Mouse (Mus musculus) thymus, postnatal 0 days (tissue): ENCODE data around the gene Cdc42. TPM values are rescaled to one million over a fixed set of nuclear protein-coding genes. Genes with fewer than 3 reads are reported as not detected.

ENCODE experiments used
- DNase-seq: peaks from one replicate; pipeline ENCODE4 v3.0.0-alpha.2; 2015; ENCODE audit warnings: low spot score
- polyA plus RNA-seq: library from polyadenylated mRNA; unstranded; fragments of >200 nt; fragmentation: Nextera tagmentation; extraction: Ambion mirVana; gene quantifications from 2 replicates; pipeline ENCODE4 v1.2.1, GENCODE M21; 2015

Gene Cdc42
- polyA plus RNA-seq, 1 experiment from 2014 or later, result 536 TPM

DNA sequence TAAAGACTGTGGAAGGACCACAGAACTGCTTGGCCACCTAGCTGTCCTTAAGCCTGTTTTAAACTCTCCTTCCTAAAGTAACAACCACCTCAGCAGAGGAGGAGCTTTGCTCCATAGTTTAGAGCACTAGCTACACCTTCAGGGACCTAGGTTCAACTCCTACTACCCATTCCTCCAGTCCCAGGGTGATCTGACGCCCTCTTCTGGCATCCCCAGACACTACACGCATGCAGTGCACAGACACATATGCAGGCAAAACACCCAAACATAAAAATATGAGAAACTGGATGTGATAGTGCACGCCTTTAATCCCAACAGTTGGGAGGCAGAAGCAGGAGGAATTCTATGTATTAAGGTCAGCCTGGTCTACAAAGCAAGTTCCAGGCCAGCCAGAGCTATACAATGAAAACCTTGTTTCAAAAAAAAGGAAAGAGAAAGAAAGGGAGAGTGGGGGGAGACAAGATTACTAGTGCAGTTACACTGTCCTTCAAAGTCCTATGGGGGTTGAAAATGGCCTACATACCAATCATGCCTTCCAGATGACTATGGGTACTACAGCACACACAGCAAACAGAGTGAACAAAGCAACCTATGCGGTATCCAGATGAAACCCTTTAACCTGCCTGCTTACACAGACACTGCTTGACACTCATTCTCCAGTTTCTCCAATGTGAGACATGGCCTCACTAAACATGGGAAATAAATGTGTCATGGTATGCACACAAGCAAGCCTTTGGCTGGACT, 41.3 kb downstream of the Cdc42 start:
- DNase-seq, result no peak

DNA sequence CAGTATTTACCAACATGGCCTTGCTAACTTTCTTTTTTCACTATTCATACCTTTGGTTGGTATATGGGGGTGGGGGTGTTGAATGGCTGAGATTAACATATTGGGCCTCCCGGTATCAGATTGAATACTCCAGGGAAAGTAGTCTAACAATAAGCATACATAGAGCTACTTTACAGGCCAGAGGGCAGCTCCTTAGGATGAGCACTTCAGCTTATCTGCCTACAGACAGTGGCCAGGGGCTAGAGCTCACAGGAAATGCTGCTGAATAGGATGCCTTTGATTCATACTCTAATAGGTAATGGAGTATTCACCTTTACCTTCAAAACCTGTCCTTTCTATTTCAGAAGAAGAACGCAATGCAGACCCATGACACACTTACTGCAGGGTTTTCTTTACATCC, 42.5 kb downstream of the Cdc42 start:
- no peak for DNase-seq

DNA sequence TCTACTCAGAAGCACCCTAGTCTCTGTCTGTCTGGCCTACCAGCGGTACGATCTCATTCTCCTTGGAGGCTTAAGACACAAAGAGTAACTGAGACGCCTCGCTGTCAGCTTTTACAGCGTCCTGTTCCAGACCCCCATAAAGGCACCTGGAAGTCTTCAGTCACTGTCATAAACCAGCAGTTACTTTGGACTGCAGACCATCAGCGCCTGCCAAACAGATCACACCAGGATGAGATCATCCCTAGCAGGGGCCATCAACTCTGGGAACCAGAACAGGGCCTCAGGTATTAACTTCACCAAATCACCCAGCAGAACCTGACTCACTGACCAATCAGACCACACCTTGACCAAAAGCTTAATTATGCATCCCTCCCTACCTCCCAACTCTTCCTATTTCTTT, 43.0 kb downstream of the Cdc42 start:
- DNase-seq, result no peak

GRCm38 (mm10) chr4:137313511-137313910, 44.0 kb downstream of the Cdc42 start:
- peak; percentile 41 for DNase-seq

GRCm38 (mm10) chr4:137308377-137308776, 49.1 kb downstream of the Cdc42 start:
- DNase-seq, result peak; percentile 62

DNA sequence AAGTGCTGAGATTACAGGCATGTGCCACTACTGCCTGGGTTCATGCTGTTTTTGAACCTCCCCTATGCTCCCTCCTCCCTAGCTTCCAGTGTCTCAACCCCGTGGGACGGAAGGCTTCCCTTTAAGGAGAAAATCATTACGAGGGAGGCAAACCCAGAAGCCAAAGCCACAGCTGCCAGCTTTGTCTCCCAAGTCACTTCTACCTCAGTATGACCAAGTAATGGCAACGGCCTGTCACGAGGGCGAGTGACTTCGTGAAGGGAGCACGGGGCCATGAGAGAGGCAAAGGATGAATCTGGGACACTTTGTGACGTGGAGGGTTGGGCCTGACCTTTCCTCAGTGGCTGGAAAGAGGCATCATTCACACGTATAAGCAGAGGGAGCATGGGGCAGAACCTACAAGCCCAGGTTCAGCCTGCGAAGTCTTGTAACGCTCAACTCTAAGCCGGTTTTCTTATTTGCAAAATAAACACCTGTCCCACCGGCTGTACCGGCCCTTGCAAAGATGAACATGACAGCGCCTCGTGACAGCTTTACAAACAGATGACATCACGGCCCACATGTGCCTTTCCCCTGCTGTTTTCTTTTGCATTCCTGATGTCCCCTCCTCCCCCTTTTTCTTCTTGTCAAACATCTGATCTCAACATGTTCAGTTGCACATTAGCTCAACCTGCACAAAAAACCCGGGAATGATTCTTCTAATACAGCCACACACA, 50.4 kb downstream of the Cdc42 start:
- DNase-seq, result no peak

DNA sequence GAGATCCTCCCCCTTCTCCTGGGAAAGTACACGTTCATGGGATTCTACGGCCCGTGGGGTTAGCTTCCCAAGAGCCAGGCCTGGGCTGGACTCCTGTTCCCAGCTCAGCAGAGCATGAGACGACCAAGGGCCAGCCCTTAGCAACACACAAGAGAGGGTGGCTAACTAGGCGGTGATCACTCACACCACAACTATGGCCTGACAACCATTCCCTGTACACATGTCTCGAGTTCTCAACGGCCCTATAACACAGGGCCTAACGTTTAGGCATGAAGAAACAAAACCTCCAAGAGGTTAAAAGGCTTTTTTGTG, 51.0 kb downstream of the Cdc42 start:
- DNase-seq, result no peak

- no peak for DNase-seq
Measured at GRCm38 (mm10) chr4:137305831-137306576, 51.5 kb downstream of the Cdc42 start.

DNA sequence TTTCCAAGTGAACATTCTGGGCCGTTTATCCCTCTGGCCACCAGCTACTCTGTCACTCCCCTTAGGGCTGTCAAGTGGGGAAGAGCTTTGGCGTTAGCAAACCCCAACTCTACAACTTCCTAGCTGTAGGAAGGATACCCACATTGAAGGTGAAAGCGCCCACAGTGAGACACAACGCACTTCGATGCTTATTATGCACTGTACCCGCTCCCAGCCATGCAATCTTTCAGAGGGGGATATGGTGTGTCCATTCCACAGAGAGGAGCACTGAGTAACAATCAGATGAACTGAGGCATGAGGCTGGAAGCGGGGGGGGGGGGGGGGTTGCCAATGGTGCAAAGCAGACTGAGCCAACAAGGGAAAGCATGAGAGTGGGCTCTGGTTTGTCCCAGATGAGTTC, 52.5 kb downstream of the Cdc42 start:
- DNase-seq, result no peak

DNA sequence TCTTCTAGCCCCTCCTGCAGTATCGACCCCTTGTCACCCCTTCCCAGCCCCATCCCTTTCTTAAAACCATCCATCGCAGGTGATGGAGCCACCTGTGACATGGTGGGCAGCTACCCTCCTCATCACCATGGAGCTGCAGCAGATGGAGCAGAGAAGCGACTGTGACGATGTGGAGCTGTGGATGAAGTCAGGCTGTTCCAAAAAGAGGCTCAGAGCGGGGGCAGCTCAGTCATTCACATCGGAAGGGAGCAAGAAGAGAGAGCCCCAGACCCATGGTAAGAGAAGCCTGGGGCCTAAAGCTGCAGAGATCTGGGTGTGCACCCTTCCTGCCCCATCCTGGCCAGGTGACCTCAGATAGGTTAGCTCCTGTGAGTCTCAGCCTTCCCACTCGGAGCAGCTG, 53.4 kb downstream of the Cdc42 start:
- DNase-seq, result no peak

GRCm38 (mm10) chr4:137301635-137302034, 55.9 kb downstream of the Cdc42 start:
- DNase-seq, result no peak

DNA sequence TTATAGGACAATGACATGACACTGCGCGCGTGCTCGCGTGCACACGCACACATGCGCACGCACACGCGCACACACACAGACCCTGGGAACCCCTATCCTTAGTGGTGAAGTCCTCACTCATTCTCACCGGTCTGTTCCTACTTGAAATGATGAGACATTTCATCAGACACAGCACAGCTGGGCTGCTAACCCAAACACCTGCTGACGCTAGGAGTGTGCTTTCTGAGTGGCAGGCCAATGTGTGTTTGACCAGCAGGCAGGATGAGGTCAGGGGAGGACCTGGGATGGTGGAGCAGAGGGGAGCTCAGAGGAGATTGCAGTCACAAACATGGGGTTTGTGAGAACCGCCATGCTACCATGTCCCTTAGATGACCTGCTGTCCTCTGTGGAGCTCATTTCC, 57.3 kb downstream of the Cdc42 start:
- DNase-seq, result no peak

GRCm38 (mm10) chr4:137298406-137298805, 59.1 kb downstream of the Cdc42 start:
- DNase-seq, result no peak

GRCm38 (mm10) chr4:137297611-137298010, 59.9 kb downstream of the Cdc42 start:
- no peak for DNase-seq

DNA sequence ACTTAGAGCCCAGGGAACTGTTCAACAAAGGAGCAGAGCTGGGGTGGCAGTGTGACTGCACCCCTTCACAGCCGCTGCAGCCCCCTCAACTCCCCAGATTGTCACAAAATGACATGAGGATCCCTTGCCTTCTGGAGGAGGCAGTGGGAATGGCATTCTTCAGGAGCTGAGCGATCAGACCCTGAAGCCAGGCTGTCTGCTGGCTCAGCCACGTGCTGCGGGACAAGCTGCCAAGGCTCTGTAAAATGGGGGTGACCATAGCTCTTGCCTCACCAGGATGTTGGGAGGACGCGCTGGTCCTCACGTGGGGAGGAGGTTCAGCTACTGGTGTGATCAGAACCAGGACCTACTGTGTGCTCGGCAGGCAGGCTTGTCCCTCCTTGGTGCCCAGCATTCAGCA, 62.6 kb downstream of the Cdc42 start:
- DNase-seq, result no peak

GRCm38 (mm10) chr4:137294474-137294873, 63.0 kb downstream of the Cdc42 start:
- DNase-seq, result no peak

- no peak for DNase-seq
Measured at GRCm38 (mm10) chr4:137294032-137294431, 63.5 kb downstream of the Cdc42 start.

GRCm38 (mm10) chr4:137292625-137293024, 64.9 kb downstream of the Cdc42 start:
- DNase-seq, result no peak

GRCm38 (mm10) chr4:137290250-137290649, 67.3 kb downstream of the Cdc42 start:
- DNase-seq, result no peak

GRCm38 (mm10) chr4:137289701-137290100, 67.8 kb downstream of the Cdc42 start:
- no peak for DNase-seq

DNA sequence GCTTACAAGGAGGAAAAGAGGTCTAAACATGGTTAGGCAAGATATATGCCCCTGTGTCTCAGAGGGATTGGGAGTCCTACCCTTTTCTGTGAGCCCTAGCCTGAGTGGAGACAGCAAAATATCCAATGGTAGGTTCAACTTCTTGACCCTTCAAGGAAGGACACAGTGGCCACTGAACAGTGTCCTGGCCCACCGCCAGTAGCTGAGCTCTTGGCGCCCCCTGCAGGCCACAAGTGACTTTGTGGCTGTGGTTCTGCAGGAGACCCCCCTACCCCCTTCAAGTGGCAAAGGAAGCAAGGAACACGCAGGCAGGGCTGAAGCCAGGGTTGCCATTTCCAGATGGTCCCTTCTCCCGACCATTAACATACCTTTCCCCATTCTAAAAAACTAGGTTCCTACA, 69.7 kb downstream of the Cdc42 start:
- peak; percentile 48 for DNase-seq

DNA sequence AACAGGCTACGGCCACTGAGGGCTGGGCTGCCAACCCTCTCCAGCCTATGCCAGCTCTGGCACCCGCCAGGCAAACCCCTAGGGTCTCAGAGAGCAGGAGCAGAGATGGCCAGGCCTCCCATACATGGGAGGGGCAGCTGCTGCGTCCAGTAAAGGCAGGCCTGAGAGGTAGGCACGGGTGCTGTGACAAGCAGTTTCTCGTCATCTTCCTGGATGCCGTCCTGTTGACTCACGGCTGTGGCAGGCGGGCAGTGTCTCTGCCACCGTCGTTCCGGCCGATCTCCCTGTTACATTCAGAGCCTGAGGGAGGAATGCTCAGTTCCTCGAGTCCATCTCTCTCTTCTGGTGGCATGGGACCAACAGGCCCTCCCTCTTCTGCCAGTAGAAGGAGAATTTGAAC, 70.3 kb downstream of the Cdc42 start:
- DNase-seq, result no peak

- DNase-seq, result no peak
Measured at GRCm38 (mm10) chr4:137286662-137286953, 70.9 kb downstream of the Cdc42 start.
